9 mouse cellular contexts compared by ENCODE assay signal in genomic region chr3:105489607-105490006, GRCm38 (mm10). TPM values are rescaled to one million over a fixed set of nuclear protein-coding genes. Genes with fewer than 3 reads are reported as not detected.
DNase-seq lines count a peak whose midpoint lies in the region; ATAC-seq and TF ChIP-seq lines count a peak whose summit lies in the region.
"Had no signal": no experiment of that assay in that cellular context is flagged by ENCODE, and none has a peak within 500 bp of the region (broad histone marks: within the 10 kb centered on the region; RNA-seq: fewer than 3 reads in every experiment).

No protein-coding gene starts in this region.

- TF ChIP-seq CTCF in kidney, adult 2 months (conservative IDR thresholded peaks at IDR 0.05; ENCODE audit: insufficient read depth, insufficient read length, low read depth, low read length) = no peak

- no peaks in the 10 kb centered on the region for H3K27me3 ChIP-seq in kidney, adult 2 months (replicated peaks; ENCODE audit: control insufficient read depth, insufficient read depth, low read length)
- no peaks in the 10 kb centered on the region for H3K27me3 ChIP-seq in kidney, embryonic 15.5 days
- H3K27me3 ChIP-seq in forebrain, embryonic 13.5 days = no peaks in the 10 kb centered on the region; the same call in 1 of the 2 replicates
- no peaks in the 10 kb centered on the region for H3K27me3 ChIP-seq in neural tube, embryonic 14.5 days (ENCODE audit: control insufficient read depth, insufficient read depth, low read length)
- H3K27me3 ChIP-seq in limb, embryonic 10.5 days (ENCODE audit: low read depth, poor library complexity, severe bottlenecking) = peaks cover 51% of the 10 kb centered on the region
- H3K27me3 ChIP-seq: embryonic facial prominence, embryonic 15.5 days had no signal

- no peak overlapping the region for H3K4me2 ChIP-seq in kidney, embryonic 15.5 days
- no peak overlapping the region for H3K4me2 ChIP-seq in forebrain, embryonic 13.5 days
- H3K4me2 ChIP-seq in neural tube, embryonic 14.5 days (ENCODE audit: low read depth, low read length) = no peak overlapping the region
- H3K4me2 ChIP-seq: embryonic facial prominence, embryonic 15.5 days had no signal

- no peaks in the 10 kb centered on the region for H3K4me1 ChIP-seq in kidney, adult 2 months (ENCODE audit: control insufficient read depth, insufficient read depth, low read length)
- no peaks in the 10 kb centered on the region; the same call in 1 of the 2 replicates for H3K4me1 ChIP-seq in kidney, embryonic 15.5 days
- peaks cover 9% of the 10 kb centered on the region for H3K4me1 ChIP-seq in forebrain, embryonic 13.5 days
- no peaks in the 10 kb centered on the region for H3K4me1 ChIP-seq in neural tube, embryonic 14.5 days (ENCODE audit: control insufficient read depth, insufficient read depth, low read length)
- peaks cover 14% of the 10 kb centered on the region for H3K4me1 ChIP-seq in limb, embryonic 10.5 days
- H3K4me1 ChIP-seq: embryonic facial prominence, embryonic 15.5 days had no signal

- no peaks in the 10 kb centered on the region for H3K36me3 ChIP-seq in kidney, adult 2 months (ENCODE audit: control insufficient read depth, insufficient read depth, low read length)
- H3K36me3 ChIP-seq in kidney, embryonic 15.5 days = no peaks in the 10 kb centered on the region
- H3K36me3 ChIP-seq in forebrain, embryonic 13.5 days (ENCODE audit: poor library complexity, severe bottlenecking) = no peaks in the 10 kb centered on the region
- H3K36me3 ChIP-seq in neural tube, embryonic 14.5 days (ENCODE audit: control insufficient read depth, insufficient read depth, low read length) = no peaks in the 10 kb centered on the region
- no peaks in the 10 kb centered on the region for H3K36me3 ChIP-seq in limb, embryonic 10.5 days
- H3K36me3 ChIP-seq: embryonic facial prominence, embryonic 15.5 days had no signal

- DNase-seq in kidney, adult 2 months = peak; percentile 18
- DNase-seq in adrenal gland, adult 2 months = peak; percentile 66
- peak; percentile 78 to 81 for DNase-seq in layer of hippocampus, adult 8-10 months (ENCODE audit: low spot score in 2 of 2)
- no peak for DNase-seq in limb, embryonic 10.5 days (ENCODE audit: low spot score)
- DNase-seq in spleen, adult 18-20 months = no peak

- TF ChIP-seq POLR2A in kidney, adult 2 months (IDR thresholded peaks at IDR 0.05; ENCODE audit: low read depth, low read length) = no peak

- H3K27ac ChIP-seq in kidney, adult 2 months (ENCODE audit: insufficient read depth, low read depth, low read length) = no peak overlapping the region
- no peak overlapping the region for H3K27ac ChIP-seq in kidney, embryonic 15.5 days
- H3K27ac ChIP-seq in forebrain, embryonic 13.5 days = peak overlapping the region; percentile 72
- no peak overlapping the region for H3K27ac ChIP-seq in neural tube, embryonic 14.5 days (ENCODE audit: low read depth, low read length)
- H3K27ac ChIP-seq in limb, embryonic 10.5 days = no peak overlapping the region
- H3K27ac ChIP-seq: embryonic facial prominence, embryonic 15.5 days had no signal

- WGBS in kidney, adult 2 months = 30% methylated on average over 4 of the region's 4 CpGs
- WGBS in kidney, embryonic 15.5 days = 21% methylated on average over 4 of the region's 4 CpGs
- WGBS in forebrain, embryonic 13.5 days = 22% methylated on average over 4 of the region's 4 CpGs
- 17% methylated on average over 4 of the region's 4 CpGs for WGBS in neural tube, embryonic 14.5 days
- 27% methylated on average over 4 of the region's 4 CpGs for WGBS in limb, embryonic 10.5 days

- ATAC-seq in kidney, embryonic 15.5 days (replicated peaks; ENCODE audit: low FRiP score) = no peak
- peak; percentile 54 for ATAC-seq in forebrain, embryonic 13.5 days
- peak; percentile 58 for ATAC-seq in neural tube, embryonic 14.5 days (ENCODE audit: low read depth)

- H3K9me3 ChIP-seq in kidney, embryonic 15.5 days (replicated peaks) = no peaks in the 10 kb centered on the region
- no peaks in the 10 kb centered on the region for H3K9me3 ChIP-seq in forebrain, embryonic 13.5 days (replicated peaks)
- no peaks in the 10 kb centered on the region for H3K9me3 ChIP-seq in neural tube, embryonic 14.5 days (ENCODE audit: control insufficient read depth, low read length)
- no peaks in the 10 kb centered on the region for H3K9me3 ChIP-seq in limb, embryonic 10.5 days (replicated peaks)
- H3K9me3 ChIP-seq: embryonic facial prominence, embryonic 15.5 days had no signal

- no peak overlapping the region for H3K4me3 ChIP-seq in kidney, adult 2 months (ENCODE audit: insufficient read depth, low read depth, low read length)
- H3K4me3 ChIP-seq in kidney, embryonic 15.5 days (replicated peaks) = no peak overlapping the region
- H3K4me3 ChIP-seq in forebrain, embryonic 13.5 days = no peak overlapping the region
- H3K4me3 ChIP-seq in neural tube, embryonic 14.5 days (ENCODE audit: low read depth, low read length) = no peak overlapping the region
- H3K4me3 ChIP-seq in limb, embryonic 10.5 days = no peak overlapping the region
- H3K4me3 ChIP-seq: embryonic facial prominence, embryonic 15.5 days had no signal

- no peak overlapping the region for H3K9ac ChIP-seq in kidney, embryonic 15.5 days
- no peak overlapping the region for H3K9ac ChIP-seq in forebrain, embryonic 13.5 days
- H3K9ac ChIP-seq in neural tube, embryonic 14.5 days (replicated peaks; ENCODE audit: low read depth, low read length) = no peak overlapping the region
- H3K9ac ChIP-seq: embryonic facial prominence, embryonic 15.5 days had no signal

RNA-seq across cellular contexts. Expression of gene Kcnd3, which starts 37.5 kb away (rescaled TPM):
- 5.0 TPM in 2 replicates for polyA plus RNA-seq in kidney, adult 2 months (2012; rRNA removed)
- polyA plus RNA-seq in kidney, embryonic 15.5 days (2015; fragmentation: Nextera tagmentation; extraction: Ambion mirVana) = 2.3 and 2.4 TPM in 2 replicates
- 1 to 10 TPM; 4.1 to 9.5 TPM for total RNA-seq in adrenal gland, adult 2 months (2021)
- 2.3 and 3.5 TPM in 2 replicates for polyA plus RNA-seq in adrenal gland, adult 2 months (2012; rRNA removed)
- 5.3 and 5.6 TPM in 2 replicates for polyA plus RNA-seq in forebrain, embryonic 13.5 days (2015; fragmentation: Nextera tagmentation; extraction: Ambion mirVana)
- total RNA-seq in layer of hippocampus, adult 8-10 months (2022) = 10 to 100 TPM; 60.3 to 66.2 (median 63.7) TPM
- 9.5 and 11.6 TPM in 2 replicates for polyA plus RNA-seq in neural tube, embryonic 14.5 days (2014; fragmentation: Nextera tagmentation; extraction: Ambion mirVana)
- 0.13 and 0.19 TPM in 2 replicates for polyA plus RNA-seq in limb, embryonic 10.5 days (2016; fragmentation: Nextera tagmentation; extraction: Ambion mirVana)

Comparison
In these comparisons a context has a peak if more than half of its experiments do, and no peak if none do; other contexts are left out.
1. DNase-seq: peak in kidney, adult 2 months (single experiment), adrenal gland, adult 2 months (single experiment) and layer of hippocampus, adult 8-10 months (2 of 2); none in limb, embryonic 10.5 days (single experiment) and spleen, adult 18-20 months (0 of 2).